Mouse (Mus musculus) hindbrain, embryonic 12.5 days (tissue): Measurements from ENCODE around the gene Ptprt. TPM values are rescaled to one million over a fixed set of nuclear protein-coding genes. Genes with fewer than 3 reads are reported as not detected.
"Not testable (repeated sequence)": the region's sequence is repeated elsewhere in the genome, so short reads cannot be mapped to it uniquely, and the experiment has no call there.

Source experiments
- ATAC-seq: fragments of 200-750 bp; cut with Nextera tagmentation; 2 replicates; pipeline ENCODE4 v1.8.0; 2017; ENCODE audit warnings: moderate TSS enrichment; ENCODE audit not compliant: low FRiP score
- H3K27ac ChIP-seq: fragments of 300-500 bp; sonication (generic); 2 replicates; pipeline ENCODE4 v1.5.1; 2016; ENCODE audit warnings: mild to moderate bottlenecking
- H3K27me3 ChIP-seq: fragments of 300-500 bp; sonication (generic); 2 replicates; pipeline ENCODE4 v1.6.1; 2016; ENCODE audit warnings: mild to moderate bottlenecking
- H3K36me3 ChIP-seq: fragments of 300-500 bp; sonication (generic); 2 replicates; pipeline ENCODE4 v1.6.1; 2016; ENCODE audit warnings: mild to moderate bottlenecking
- H3K4me1 ChIP-seq: fragments of 300-500 bp; sonication (generic); 2 replicates; pipeline ENCODE4 v1.6.1; 2016
- H3K4me2 ChIP-seq: fragments of 300-500 bp; sonication (generic); replicated peaks from 2 replicates; pipeline ENCODE4 v1.6.1; 2016; ENCODE audit warnings: mild to moderate bottlenecking
- H3K4me3 ChIP-seq: fragments of 300-500 bp; sonication (generic); 2 replicates; pipeline ENCODE4 v1.5.1; 2016; ENCODE audit warnings: mild to moderate bottlenecking
- H3K9ac ChIP-seq: fragments of 300-500 bp; sonication (generic); 2 replicates; pipeline ENCODE4 v1.6.1; 2016; ENCODE audit warnings: mild to moderate bottlenecking, moderate library complexity
- H3K9me3 ChIP-seq: fragments of 300-500 bp; sonication (generic); replicated peaks from 2 replicates; pipeline ENCODE4 v1.6.1; 2016; ENCODE audit warnings: mild to moderate bottlenecking
- WGBS: fragments of 180-500 bp; shearing (Covaris S2); methylation state at CpG from one replicate; pipeline ENCODE4 v1.1.7; 2016; 5-methylcytosine and 5-hydroxymethylcytosine counted together
- polyA plus RNA-seq: library from polyadenylated mRNA; unstranded; fragments of >200 nt; fragmentation: Nextera tagmentation; extraction: Ambion mirVana; gene quantifications from 2 replicates; pipeline ENCODE4 v1.2.1, GENCODE M21; 2016

Gene Ptprt
- polyA plus RNA-seq, 1 experiment from 2014 or later: 4.5 TPM

- Histone ChIP-seq H3K9ac (no peak overlapping the region), H3K36me3 (no peaks in the 10 kb centered on the region), H3K9me3 (no peaks in the 10 kb centered on the region), H3K4me3 (no peak overlapping the region), H3K4me2 (no peak overlapping the region), H3K27ac (no peak overlapping the region), H3K4me1 (peaks cover 8% of the 10 kb centered on the region; the same call in 1 of the 2 replicates), H3K27me3 (no peaks in the 10 kb centered on the region)
- WGBS: 91% methylated on average over 1 of the region's 1 CpGs
- ATAC-seq: no peak
Observed at GRCm38 (mm10) chr2:161513256-161513655, 1147.7 kb downstream of the Ptprt start.

- not testable (repeated sequence) for H3K4me3 ChIP-seq, H3K27me3 ChIP-seq, H3K27ac ChIP-seq, H3K4me1 ChIP-seq, H3K36me3 ChIP-seq, H3K4me2 ChIP-seq, H3K9me3 ChIP-seq, H3K9ac ChIP-seq
- ATAC-seq: peak; percentile 74
- WGBS: 22% methylated on average over 6 of the region's 15 CpGs
Observed at GRCm38 (mm10) chr2:161511880-161512570, 1148.9 kb downstream of the Ptprt start.

DNA sequence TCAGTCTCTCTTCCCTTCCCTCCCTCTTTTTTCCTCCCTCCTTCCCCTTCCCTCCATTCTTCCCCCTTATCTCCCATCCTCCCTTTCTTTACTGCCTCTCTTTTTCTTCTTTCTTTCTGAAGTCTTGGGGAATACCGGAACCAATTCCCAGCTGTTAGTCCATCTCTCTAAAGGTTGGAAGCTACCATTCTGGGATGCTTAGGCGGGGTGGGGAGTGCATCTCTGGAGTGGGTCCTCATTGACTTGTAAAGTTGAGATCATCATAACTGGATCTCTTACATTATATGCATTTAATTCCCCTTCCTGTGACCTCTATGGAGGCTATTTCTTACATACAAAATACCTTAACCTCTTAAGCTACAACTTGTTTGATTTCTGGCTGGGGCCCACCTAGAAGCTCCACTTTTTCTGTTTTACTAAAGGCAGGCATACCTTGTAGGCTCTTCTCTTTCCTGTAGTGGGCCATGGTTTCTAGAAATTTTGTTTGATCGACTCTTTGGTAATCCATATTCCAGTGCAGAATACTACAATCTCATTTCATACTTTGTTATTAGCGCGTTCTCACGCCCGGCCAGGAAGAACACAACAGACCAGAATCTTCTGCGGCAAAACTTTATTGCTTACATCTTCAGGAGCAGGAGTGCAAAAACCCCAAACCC is 1149.7 kb downstream of the Ptprt start:
- 15% methylated on average over 8 of the region's 8 CpGs for WGBS
- peak overlapping the region; percentile 55 for H3K9ac ChIP-seq
- no peak overlapping the region for H3K27ac ChIP-seq
- peak overlapping the region; percentile 42 for H3K4me3 ChIP-seq
- H3K36me3 ChIP-seq: no peaks in the 10 kb centered on the region
- H3K27me3 ChIP-seq: no peaks in the 10 kb centered on the region
- H3K4me1 ChIP-seq: peaks cover 8% of the 10 kb centered on the region; the same call in 1 of the 2 replicates
- no peak for ATAC-seq
- peak overlapping the region; percentile 59 for H3K4me2 ChIP-seq
- no peaks in the 10 kb centered on the region for H3K9me3 ChIP-seq

DNA sequence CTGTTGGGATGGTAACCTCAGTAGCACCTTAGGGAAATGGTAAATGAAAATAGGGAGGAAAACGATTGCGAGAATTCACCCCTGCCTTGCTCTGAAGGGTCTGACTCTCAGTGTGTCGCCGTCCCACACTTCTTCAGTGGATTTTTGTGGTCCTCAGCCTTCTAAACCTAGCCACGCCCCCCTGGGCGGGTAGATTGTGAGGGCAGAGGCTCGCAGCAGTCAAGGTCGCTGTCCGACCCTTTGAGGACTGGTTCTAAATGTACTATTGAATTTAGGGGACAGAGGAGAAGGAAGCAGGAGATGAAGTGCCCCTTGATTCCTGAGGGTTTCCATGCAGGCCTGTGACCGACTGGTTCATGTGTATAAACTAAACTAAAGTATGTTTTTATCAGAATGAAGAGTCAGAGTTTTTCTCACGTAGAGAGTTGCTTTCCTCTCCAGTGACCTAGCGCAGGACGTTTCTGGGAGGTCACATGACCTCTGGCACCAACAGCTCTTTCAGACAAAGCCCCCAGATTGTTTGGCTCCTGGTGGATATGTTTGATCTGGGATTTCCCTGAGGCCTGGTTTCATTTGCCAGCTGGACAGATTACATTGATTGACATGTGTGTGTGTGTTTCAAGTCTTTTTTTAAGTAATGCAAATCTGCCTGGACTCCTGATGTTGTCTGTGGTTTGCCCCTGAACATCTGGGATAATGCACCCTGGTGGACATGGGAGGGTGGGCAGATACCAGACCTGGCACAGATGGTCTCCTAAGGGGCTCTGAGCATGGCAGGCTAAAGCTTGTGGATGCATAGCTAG is 1161.6 kb downstream of the Ptprt start:
- Histone ChIP-seq H3K4me3 (peak overlapping the region; percentile 20), H3K4me1 (peaks cover 14% of the 10 kb centered on the region; the same call in 1 of the 2 replicates), H3K27ac (no peak overlapping the region), H3K36me3 (no peaks in the 10 kb centered on the region), H3K27me3 (no peaks in the 10 kb centered on the region), H3K4me2 (peak overlapping the region; percentile 57), H3K9me3 (no peaks in the 10 kb centered on the region), H3K9ac (peak overlapping the region; percentile 13; the same call in 1 of the 2 replicates)
- 7% methylated on average over 13 of the region's 13 CpGs for WGBS
- no peak for ATAC-seq

- peak overlapping the region; percentile 57 for H3K4me2 ChIP-seq
- H3K9ac ChIP-seq: peak overlapping the region; percentile 13; the same call in 1 of the 2 replicates
- no peaks in the 10 kb centered on the region for H3K27me3 ChIP-seq
- no peak for ATAC-seq
- no peaks in the 10 kb centered on the region for H3K36me3 ChIP-seq
- H3K9me3 ChIP-seq: no peaks in the 10 kb centered on the region
- WGBS: 25% methylated on average over 13 of the region's 13 CpGs
- H3K4me3 ChIP-seq: peak overlapping the region; percentile 20
- H3K27ac ChIP-seq: no peak overlapping the region
- peaks cover 14% of the 10 kb centered on the region; the same call in 1 of the 2 replicates for H3K4me1 ChIP-seq
Observed at GRCm38 (mm10) chr2:161498449-161499096, 1162.4 kb downstream of the Ptprt start.

GRCm38 (mm10) chr2:161481741-161482140 is 1179.2 kb downstream of the Ptprt start:
- ATAC-seq: no peak
- Histone ChIP-seq H3K36me3 (no peaks in the 10 kb centered on the region), H3K9me3 (no peaks in the 10 kb centered on the region), H3K4me1 (no peaks in the 10 kb centered on the region), H3K4me3 (no peak overlapping the region), H3K27ac (no peak overlapping the region), H3K27me3 (no peaks in the 10 kb centered on the region), H3K9ac (no peak overlapping the region), H3K4me2 (no peak overlapping the region)
- whole genome bisulfite sequencing: 86% methylated on average over 1 of the region's 1 CpGs

GRCm38 (mm10) chr2:161480445-161480844 is 1180.5 kb downstream of the Ptprt start:
- H3K9ac ChIP-seq: no peak overlapping the region
- no peak overlapping the region for H3K4me2 ChIP-seq
- no peak overlapping the region for H3K4me3 ChIP-seq
- H3K9me3 ChIP-seq: no peaks in the 10 kb centered on the region
- no peak for ATAC-seq
- no peaks in the 10 kb centered on the region for H3K36me3 ChIP-seq
- H3K27me3 ChIP-seq: no peaks in the 10 kb centered on the region
- H3K4me1 ChIP-seq: no peaks in the 10 kb centered on the region
- no peak overlapping the region for H3K27ac ChIP-seq
